ENCODE assay signal across 7 mouse cellular contexts in genomic region chr10:86779117-86779755, GRCm38 (mm10). TPM values are rescaled to one million over a fixed set of nuclear protein-coding genes. Genes with fewer than 3 reads are reported as not detected.
A peak's percentile ranks its signal among the peaks of the same experiment; 100 is the strongest.
DNase-seq lines count a peak whose midpoint lies in the region; ATAC-seq and TF ChIP-seq lines count a peak whose summit lies in the region.

No protein-coding gene starts in this region.

- H3K27me3 ChIP-seq in kidney, adult 2 months (replicated peaks; ENCODE audit: control insufficient read depth, insufficient read depth, low read length), result no peaks in the 10 kb centered on the region
- H3K27me3 ChIP-seq in lung, postnatal 0 days (replicated peaks; ENCODE audit: insufficient read depth, low read length), result no peaks in the 10 kb centered on the region

- no peak for TF ChIP-seq POLR2A in kidney, adult 2 months (IDR thresholded peaks at IDR 0.05; ENCODE audit: low read depth, low read length)

- ATAC-seq in lung, postnatal 0 days, result no peak

- H3K4me3 ChIP-seq in kidney, adult 2 months (ENCODE audit: insufficient read depth, low read depth, low read length), result peak overlapping the region; percentile 70
- H3K4me3 ChIP-seq in lung, postnatal 0 days (ENCODE audit: low read depth, low read length), result peak overlapping the region; percentile 76

- H3K9ac ChIP-seq in lung, postnatal 0 days (replicated peaks; ENCODE audit: low read depth), result peak overlapping the region; percentile 37

- WGBS in kidney, adult 2 months, result under 1% methylated on average over 58 of the region's 58 CpGs
- WGBS in lung, postnatal 0 days, result 2% methylated on average over 56 of the region's 58 CpGs

- no peak overlapping the region for H3K27ac ChIP-seq in kidney, adult 2 months (ENCODE audit: insufficient read depth, low read depth, low read length)
- H3K27ac ChIP-seq in lung, postnatal 0 days (ENCODE audit: low read length), result peak overlapping the region; percentile 83

- peak overlapping the region; percentile 97 for H3K4me2 ChIP-seq in lung, postnatal 0 days (replicated peaks; ENCODE audit: low read depth, low read length)

- H3K4me1 ChIP-seq in kidney, adult 2 months (ENCODE audit: control insufficient read depth, insufficient read depth, low read length), result peaks cover 18% of the 10 kb centered on the region
- H3K4me1 ChIP-seq in lung, postnatal 0 days (ENCODE audit: insufficient read depth, low read depth, low read length), result 0 out of 2 replicates have a peak, but pooled peaks cover 4% of the 10 kb centered on the region

- no peaks in the 10 kb centered on the region for H3K9me3 ChIP-seq in lung, postnatal 0 days (ENCODE audit: low read length)

- TF ChIP-seq CTCF in kidney, adult 2 months (conservative IDR thresholded peaks at IDR 0.05; ENCODE audit: insufficient read depth, insufficient read length, low read depth, low read length), result no peak
- peak; percentile 42 for TF ChIP-seq CTCF in lung, postnatal 0 days (IDR thresholded peaks at IDR 0.05)

- peak; percentile 54 for DNase-seq in 416B (ENCODE audit: low read depth)
- peak; percentile 14 to 21 for DNase-seq in CD8-positive naive resting alpha-beta T cell, adult 2 months (ENCODE audit: low read depth in 2 of 2, low spot score in 2 of 2)
- DNase-seq in cerebellum, postnatal 10 days, result peak; percentile 59 to 61
- DNase-seq in heart, adult 9 months (ENCODE audit: low spot score in 2 of 2), result peak; percentile 40 to 44
- peak; percentile 37 for DNase-seq in kidney, adult 2 months
- DNase-seq in lung, postnatal 0 days (ENCODE audit: low spot score), result peak; percentile 60
- DNase-seq in retina, postnatal 7 days (ENCODE audit: low read depth, low spot score), result peak; percentile 28

- H3K36me3 ChIP-seq in kidney, adult 2 months (ENCODE audit: control insufficient read depth, insufficient read depth, low read length), result no peaks in the 10 kb centered on the region
- no peaks in the 10 kb centered on the region for H3K36me3 ChIP-seq in lung, postnatal 0 days (ENCODE audit: insufficient read depth, low read length)

- TF ChIP-seq EP300 in lung, postnatal 0 days (IDR thresholded peaks at IDR 0.05), result no peak

RNA-seq across cellular contexts. Expression of gene Nt5dc3, which starts 0.4 kb away (rescaled TPM):
- 5.9 and 6.9 TPM in 2 replicates for polyA plus RNA-seq in kidney, adult 2 months (2012; rRNA removed)
- 1.2 and 1.3 TPM in 2 replicates for polyA plus RNA-seq in lung, postnatal 0 days (2015; fragmentation: Nextera tagmentation; extraction: Ambion mirVana)

RNA-seq across cellular contexts. Expression of gene Gm49358, which starts 15.5 kb away (rescaled TPM):
- polyA plus RNA-seq in kidney, adult 2 months (2012; rRNA removed), result not detected in 2 replicates
- polyA plus RNA-seq in lung, postnatal 0 days (2015; fragmentation: Nextera tagmentation; extraction: Ambion mirVana), result not detected in 2 replicates
